Mouse (Mus musculus): ENCODE measurements around the gene Cenpc1.

Gene Cenpc1

DNA sequence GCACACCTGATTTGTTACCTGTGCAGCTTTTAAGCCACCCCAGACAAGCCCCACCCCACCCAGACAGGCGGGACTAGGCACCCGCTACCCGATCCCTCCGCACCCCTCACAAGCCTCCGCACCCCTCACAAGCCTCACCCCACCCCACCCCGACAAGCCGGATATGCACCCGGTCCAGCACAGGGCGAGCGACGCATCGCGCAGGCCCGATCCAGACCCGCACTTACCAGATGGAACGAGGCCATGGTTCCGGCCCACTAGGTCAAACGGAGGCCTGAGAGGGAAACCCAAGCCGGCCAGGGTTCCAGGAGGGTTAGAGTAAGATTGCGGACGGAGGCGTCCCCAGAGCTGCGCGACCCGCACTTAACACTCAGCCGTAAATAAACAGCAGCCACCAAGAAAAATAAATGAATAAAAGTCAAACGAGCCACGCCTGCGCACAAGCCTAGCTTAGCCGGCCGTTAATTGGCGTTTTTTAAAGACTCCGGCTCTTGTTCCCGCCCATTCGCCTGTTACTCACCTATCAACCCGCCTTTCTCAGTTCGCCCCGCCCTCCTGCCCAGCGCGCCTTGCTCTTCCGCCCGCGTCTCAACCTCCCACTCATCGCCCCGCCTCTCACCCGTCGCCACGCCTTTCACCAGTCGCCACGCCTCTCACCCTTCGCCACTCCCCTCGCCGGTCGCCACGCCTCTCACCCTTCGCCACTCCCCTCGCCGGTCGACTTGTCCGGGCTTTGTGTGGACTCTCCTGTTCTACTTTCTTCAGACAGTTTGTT lies at the start of gene Cenpc1:
Gene Cenpc1, minus strand, starts transcription at position 483 of the 775 bp plus-strand sequence.
- in situ Hi-C loops (cut with MboI, MseI), result loop anchor here (5.0 to 25.0 kb wide), 2 partner anchors 102 to 747 kb away; partner anchors contain the start of gene Ythdc1

GRCm38 (mm10) chr5:86113997-86114396 lies 48.6 kb upstream of the Cenpc1 start:
- in situ Hi-C loops (cut with MboI, MseI), result no loop called here

GRCm38 (mm10) chr5:86113037-86113436 lies 47.7 kb upstream of the Cenpc1 start:
- in situ Hi-C loops (cut with MboI, MseI), result no loop called here

DNA sequence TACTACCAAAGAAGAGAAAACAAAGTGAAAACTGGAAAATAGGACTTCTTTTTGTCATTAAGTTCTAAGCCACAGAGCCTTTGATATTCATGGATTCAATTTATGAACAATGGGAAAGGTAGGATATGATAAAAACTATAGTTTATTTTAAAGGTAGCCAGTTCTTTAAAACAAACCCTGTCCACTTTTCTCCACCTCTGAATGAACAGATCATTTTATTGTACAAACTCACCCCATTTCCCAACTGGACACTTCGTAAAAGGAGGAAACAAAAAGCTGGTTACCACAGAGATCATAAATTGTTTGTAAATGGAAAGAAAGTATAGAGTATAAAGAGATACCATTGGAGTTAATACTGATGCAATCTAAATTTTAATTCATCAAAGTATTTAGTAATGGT lies 45.7 kb upstream of the Cenpc1 start:
- in situ Hi-C loops (cut with MboI, MseI), result no loop called here

GRCm38 (mm10) chr5:86106610-86107009 lies 41.2 kb upstream of the Cenpc1 start:
- in situ Hi-C loops (cut with MboI, MseI), result no loop called here

GRCm38 (mm10) chr5:86102176-86102575 lies 36.8 kb upstream of the Cenpc1 start:
- in situ Hi-C loops (cut with MboI, MseI), result no loop called here

DNA sequence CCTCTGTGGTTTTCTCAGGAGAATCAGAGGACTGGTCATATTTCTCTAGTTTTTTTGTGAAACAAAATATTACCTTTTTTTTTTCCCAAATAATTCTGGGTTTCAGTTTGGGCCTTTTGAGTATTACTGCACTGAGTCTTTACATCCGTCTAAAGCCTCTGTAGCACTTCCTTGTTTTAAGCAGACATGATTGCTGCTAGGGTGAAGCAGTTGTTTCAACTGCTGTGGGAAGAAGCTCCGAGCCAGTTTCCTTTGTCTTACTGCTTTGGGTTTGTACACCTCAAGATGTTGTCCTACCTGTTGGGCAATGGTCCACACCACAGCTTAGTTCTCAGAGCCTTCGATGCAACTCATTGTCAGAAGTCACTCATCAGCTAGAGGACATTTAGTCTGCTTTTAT lies 35.2 kb upstream of the Cenpc1 start:
- in situ Hi-C loops (cut with MboI, MseI), result no loop called here

DNA sequence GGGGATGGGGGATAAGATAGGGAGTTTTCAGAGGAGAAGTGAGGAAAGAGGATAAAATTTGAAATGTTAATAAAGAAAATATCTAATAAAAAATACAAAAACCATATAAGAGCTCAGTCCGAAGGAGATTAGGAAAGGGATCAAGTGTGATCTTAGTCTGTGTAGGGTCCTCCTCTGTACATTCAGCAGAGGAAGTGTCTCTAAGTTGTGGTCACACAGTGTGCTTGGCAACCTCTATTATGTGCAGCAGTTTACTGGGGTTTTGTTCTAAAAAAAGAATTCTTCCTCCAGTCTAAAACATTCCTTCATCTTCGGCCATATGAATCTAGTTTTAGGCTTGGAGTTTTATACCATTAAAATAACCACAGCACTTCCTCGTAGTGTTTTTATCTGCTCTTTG lies 33.6 kb upstream of the Cenpc1 start:
- in situ Hi-C loops (cut with MboI, MseI), result no loop called here

DNA sequence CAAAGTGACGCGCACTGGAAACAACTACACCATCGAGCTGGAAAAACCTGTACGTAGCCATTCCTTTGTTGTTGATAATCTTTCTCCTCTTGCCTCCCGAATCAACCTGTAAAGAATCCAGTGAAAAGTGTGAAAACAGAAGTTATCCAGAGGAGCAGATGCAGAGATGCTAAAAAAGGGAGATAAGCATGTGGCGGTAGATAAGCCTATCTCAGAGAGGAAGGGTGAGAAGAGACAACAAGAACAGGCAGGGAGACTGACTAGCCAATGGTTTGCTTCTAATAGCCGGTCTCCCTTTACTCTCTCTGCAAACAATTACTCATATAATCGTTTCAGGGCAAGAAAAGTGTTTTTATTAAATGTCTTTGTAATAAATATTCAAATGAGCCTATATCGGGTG lies 29.4 kb upstream of the Cenpc1 start:
- in situ Hi-C loops (cut with MboI, MseI), result no loop called here

DNA sequence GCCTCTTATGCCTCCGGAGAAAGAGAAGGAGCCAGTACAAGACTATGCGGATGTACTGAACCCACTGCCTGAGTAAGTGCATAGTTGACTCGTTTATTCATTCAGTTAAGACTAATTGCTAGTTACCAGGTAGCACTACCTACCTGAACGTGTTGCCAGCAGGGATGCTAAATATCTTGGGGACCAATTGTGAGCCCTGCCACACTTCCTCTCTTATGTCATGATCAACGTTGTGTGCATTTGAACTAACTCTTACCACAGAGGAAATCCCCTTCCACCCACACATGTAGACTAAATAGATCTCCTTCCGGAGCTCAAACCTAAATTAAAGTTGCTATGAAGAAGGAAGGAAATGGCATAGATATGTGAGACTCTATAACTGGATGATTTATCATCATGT lies 21.4 kb upstream of the Cenpc1 start:
- in situ Hi-C loops (cut with MboI, MseI), result no loop called here

DNA sequence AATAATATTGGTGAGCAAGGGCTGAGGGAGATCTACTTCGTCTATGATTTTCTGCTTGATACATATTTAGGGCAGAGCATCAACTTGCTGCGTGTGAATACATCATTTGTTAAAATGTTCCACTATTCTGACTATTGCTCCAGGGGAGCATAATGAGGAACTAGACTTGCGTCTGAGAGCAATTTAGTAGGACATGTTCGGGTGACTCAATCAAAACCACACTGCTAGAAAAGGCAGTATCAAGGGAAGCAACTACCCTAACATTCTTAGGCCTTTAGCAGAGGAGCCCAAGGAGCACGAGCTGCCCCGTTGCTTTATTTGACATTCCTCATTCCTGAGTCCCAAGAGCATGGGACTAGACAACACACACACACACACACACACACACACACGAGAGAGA lies 19.6 kb upstream of the Cenpc1 start:
- in situ Hi-C loops (cut with MboI, MseI), result no loop called here

DNA sequence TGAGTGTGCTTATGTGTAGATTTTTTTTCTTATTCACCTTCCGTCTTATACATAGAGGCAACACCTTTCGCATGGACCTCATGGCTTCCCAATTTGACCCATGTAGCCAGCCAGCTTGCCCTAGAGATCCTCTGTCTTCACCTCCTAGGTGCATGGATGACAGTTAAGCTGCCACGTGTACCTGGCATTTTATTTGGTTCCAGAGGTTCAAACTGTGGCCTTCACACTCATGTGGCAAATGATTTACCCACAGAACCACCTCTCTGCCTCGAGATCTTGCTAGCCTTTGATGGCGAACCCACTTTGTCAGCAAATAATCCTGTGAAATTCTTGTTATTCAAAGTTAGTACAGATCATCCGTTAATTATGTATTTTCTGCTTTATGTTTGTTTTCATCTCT lies 18.6 kb upstream of the Cenpc1 start:
- in situ Hi-C loops (cut with MboI, MseI), result no loop called here

GRCm38 (mm10) chr5:86078720-86079334 lies 13.4 kb upstream of the Cenpc1 start:
- in situ Hi-C loops (cut with MboI, MseI), result no loop called here

DNA sequence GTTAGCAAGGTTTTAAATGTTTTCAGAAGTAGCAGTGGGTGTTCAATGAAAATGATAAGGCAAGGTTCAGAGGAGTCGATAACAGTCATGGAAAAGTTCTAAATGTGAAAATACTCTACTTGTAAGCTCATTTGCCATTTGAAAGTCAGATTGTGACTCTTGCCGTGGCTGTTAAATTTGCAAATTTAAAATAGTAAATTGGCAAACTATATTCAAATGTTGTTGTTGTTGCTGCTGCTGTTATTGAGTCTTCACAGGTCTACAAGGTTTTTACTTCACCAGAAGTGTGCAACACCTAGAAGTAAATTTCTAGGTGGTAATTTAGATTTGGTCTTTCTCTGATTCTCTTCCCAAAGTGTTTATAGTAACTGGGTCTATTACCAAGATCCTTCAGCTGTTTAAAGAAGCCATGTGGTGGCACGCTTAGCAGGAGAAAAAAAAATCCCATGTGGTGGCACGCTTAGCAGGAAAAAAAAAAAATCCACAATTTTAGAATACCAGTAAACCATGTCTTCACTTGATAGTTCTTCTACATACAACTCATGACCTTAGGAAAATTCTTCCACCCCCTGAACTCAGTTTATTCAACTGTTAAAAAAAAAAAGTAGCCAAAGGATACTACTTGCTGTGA lies 7.5 kb upstream of the Cenpc1 start:
- in situ Hi-C loops (cut with MboI, MseI), result loop anchor here (25.0 kb wide), 1 partner anchor 739 kb away; the partner anchor contains the start of gene Ythdc1

DNA sequence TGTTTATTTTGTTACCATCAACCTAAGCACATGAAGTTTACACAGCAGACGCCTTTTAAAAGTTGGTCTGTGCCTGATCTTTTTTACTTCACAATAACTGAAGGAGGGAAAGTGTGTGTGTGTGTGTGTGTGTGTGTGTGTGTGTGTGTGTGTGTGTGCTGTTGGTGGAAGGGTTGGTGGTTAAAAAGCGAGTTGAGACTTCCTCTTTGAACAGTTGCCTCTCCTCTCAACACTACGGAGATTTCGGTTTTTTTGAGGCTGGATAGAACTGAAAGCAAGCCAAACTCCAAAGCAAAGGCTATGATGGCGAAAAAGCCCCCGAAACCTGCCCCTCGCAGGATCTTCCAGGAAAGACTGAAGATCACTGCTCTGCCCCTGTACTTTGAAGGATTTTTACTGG lies 6.2 kb upstream of the Cenpc1 start, which contains the start of gene Stap1:
Gene Stap1, plus strand, starts transcription at position 209 of the 400 bp plus-strand sequence.
- in situ Hi-C loops (cut with MboI, MseI), result loop anchor here (25.0 kb wide), 1 partner anchor 741 kb away; the partner anchor contains the start of gene Ythdc1

GRCm38 (mm10) chr5:86069121-86069520 lies 3.7 kb upstream of the Cenpc1 start:
- in situ Hi-C loops (cut with MboI, MseI), result loop anchor here (5.0 to 25.0 kb wide), 2 partner anchors 98 to 743 kb away; partner anchors contain the start of gene Ythdc1

DNA sequence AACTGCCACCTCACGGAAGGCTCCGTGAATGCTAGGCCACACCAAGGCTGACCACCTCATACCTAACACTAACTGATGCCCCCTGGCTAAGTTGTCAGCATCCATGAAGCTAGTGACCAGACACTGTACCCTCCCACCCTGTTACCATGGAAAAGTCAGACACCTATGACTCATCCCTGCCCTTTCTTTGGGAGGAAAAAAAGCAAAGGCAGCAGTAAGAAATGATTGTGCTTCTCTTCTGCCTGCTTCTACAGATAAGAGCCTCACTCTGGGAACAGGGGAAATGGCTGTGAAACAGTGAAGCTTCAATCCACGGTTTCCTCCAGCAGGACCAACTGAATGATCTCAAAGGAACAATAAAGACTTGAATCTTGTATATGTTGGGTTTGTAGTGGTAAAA lies 3.1 kb upstream of the Cenpc1 start:
- in situ Hi-C loops (cut with MboI, MseI), result loop anchor here (5.0 to 25.0 kb wide), 2 partner anchors 99 to 744 kb away; partner anchors contain the start of gene Ythdc1

- in situ Hi-C loops (cut with MboI, MseI), result loop anchor here (5.0 to 25.0 kb wide), 2 partner anchors 101 to 746 kb away; partner anchors contain the start of gene Ythdc1
Measured at GRCm38 (mm10) chr5:86066551-86066929, 1.2 kb upstream of the Cenpc1 start.

- in situ Hi-C loops (cut with MboI, MseI), result loop anchor here (5.0 to 25.0 kb wide), 2 partner anchors 101 to 746 kb away; partner anchors contain the start of gene Ythdc1
Measured at GRCm38 (mm10) chr5:86065876-86066550, 630 bp upstream of the Cenpc1 start.

GRCm38 (mm10) chr5:86063501-86063900 lies 1.9 kb downstream of the Cenpc1 start:
- in situ Hi-C loops (cut with MboI, MseI), result loop anchor here (25.0 kb wide), 1 partner anchor 749 kb away; the partner anchor contains the start of gene Ythdc1

GRCm38 (mm10) chr5:86029820-86030219 lies 35.6 kb downstream of the Cenpc1 start:
- in situ Hi-C loops (cut with MboI, MseI), result no loop called here
